Mouse (Mus musculus): ENCODE results near the gene Galnt13. TPM values are rescaled to one million over a fixed set of nuclear protein-coding genes. Genes with fewer than 3 reads are reported as not detected.
A peak's percentile ranks its signal among the peaks of the same experiment; 100 is the strongest.
"Not testable (repeated sequence)": the region's sequence is repeated elsewhere in the genome, so short reads cannot be mapped to it uniquely, and the experiment has no call there.

Gene Galnt13
- total RNA-seq, 2 experiments from 2014 or later = 22.5 to 30.8 TPM

GRCm38 (mm10) chr2:54915088-54915670 lies 479.1 kb downstream of the Galnt13 start:
- no peak for DNase-seq (ENCODE audit: low spot score in 2 of 2)

- DNase-seq (ENCODE audit: low spot score in 2 of 2) = no peak
Observed at GRCm38 (mm10) chr2:54936369-54936768, 500.3 kb downstream of the Galnt13 start.

GRCm38 (mm10) chr2:54937306-54937705 lies 501.2 kb downstream of the Galnt13 start:
- DNase-seq (ENCODE audit: low spot score in 2 of 2) = no peak

GRCm38 (mm10) chr2:54938075-54938474 lies 502.0 kb downstream of the Galnt13 start:
- DNase-seq (ENCODE audit: low spot score in 2 of 2) = no peak

- DNase-seq (ENCODE audit: low spot score in 2 of 2) = no peak
Observed at GRCm38 (mm10) chr2:54943386-54943785, 507.3 kb downstream of the Galnt13 start.

GRCm38 (mm10) chr2:54983839-54984238 lies 547.7 kb downstream of the Galnt13 start:
- no peak for DNase-seq (ENCODE audit: low spot score in 2 of 2)

GRCm38 (mm10) chr2:55022539-55022938 lies 586.4 kb downstream of the Galnt13 start:
- DNase-seq (ENCODE audit: low spot score in 2 of 2) = not testable (repeated sequence)

GRCm38 (mm10) chr2:55034610-55035009 lies 598.5 kb downstream of the Galnt13 start:
- DNase-seq (ENCODE audit: low spot score in 2 of 2) = no peak

- no peak for DNase-seq (ENCODE audit: low spot score in 2 of 2)
Observed at GRCm38 (mm10) chr2:55065469-55066315, 629.6 kb downstream of the Galnt13 start.

GRCm38 (mm10) chr2:55085580-55085979 lies 649.5 kb downstream of the Galnt13 start:
- DNase-seq (ENCODE audit: low spot score in 2 of 2) = no peak

GRCm38 (mm10) chr2:55088034-55088433 lies 651.9 kb downstream of the Galnt13 start:
- peak in 1 of 2 experiments; percentile 9 for DNase-seq (ENCODE audit: low spot score in 2 of 2)

GRCm38 (mm10) chr2:55090332-55090731 lies 654.2 kb downstream of the Galnt13 start:
- peak; percentile 19 to 56 for DNase-seq (ENCODE audit: low spot score in 2 of 2)

- DNase-seq (ENCODE audit: low spot score in 2 of 2) = peak in 1 of 2 experiments; percentile 15
Observed at GRCm38 (mm10) chr2:55091495-55091894, 655.4 kb downstream of the Galnt13 start.

- DNase-seq (ENCODE audit: low spot score in 2 of 2) = no peak
Observed at GRCm38 (mm10) chr2:55099100-55099499, 663.0 kb downstream of the Galnt13 start.

- DNase-seq (ENCODE audit: low spot score in 2 of 2) = peak in 1 of 2 experiments; percentile 11
Observed at GRCm38 (mm10) chr2:55101279-55101678, 665.2 kb downstream of the Galnt13 start.

- DNase-seq (ENCODE audit: low spot score in 2 of 2) = no peak
Observed at GRCm38 (mm10) chr2:55103521-55103920, 667.4 kb downstream of the Galnt13 start.

GRCm38 (mm10) chr2:55107828-55108227 lies 671.7 kb downstream of the Galnt13 start:
- DNase-seq (ENCODE audit: low spot score in 2 of 2) = no peak

GRCm38 (mm10) chr2:55153089-55153488 lies 717.0 kb downstream of the Galnt13 start:
- DNase-seq (ENCODE audit: low spot score in 2 of 2) = no peak

- no peak for DNase-seq (ENCODE audit: low spot score in 2 of 2)
Observed at GRCm38 (mm10) chr2:55164781-55165180, 728.7 kb downstream of the Galnt13 start.

Measured in layer of hippocampus, adult 18-20 months (tissue).